Mouse (Mus musculus) liver, embryonic 14.5 days (tissue): ENCODE results near the gene Sgip1.

Experiments used
- CTCF ChIP-seq: IDR thresholded peaks from 2 replicates; pipeline ENCODE4 v1.5.1; 2016; ENCODE audit warnings: antibody characterized with exemption, low read depth, control low read depth
- EP300 ChIP-seq: IDR thresholded peaks from 2 replicates; pipeline ENCODE4 v1.6.1; 2016; ENCODE audit warnings: antibody characterized with exemption, low read depth

DNA sequence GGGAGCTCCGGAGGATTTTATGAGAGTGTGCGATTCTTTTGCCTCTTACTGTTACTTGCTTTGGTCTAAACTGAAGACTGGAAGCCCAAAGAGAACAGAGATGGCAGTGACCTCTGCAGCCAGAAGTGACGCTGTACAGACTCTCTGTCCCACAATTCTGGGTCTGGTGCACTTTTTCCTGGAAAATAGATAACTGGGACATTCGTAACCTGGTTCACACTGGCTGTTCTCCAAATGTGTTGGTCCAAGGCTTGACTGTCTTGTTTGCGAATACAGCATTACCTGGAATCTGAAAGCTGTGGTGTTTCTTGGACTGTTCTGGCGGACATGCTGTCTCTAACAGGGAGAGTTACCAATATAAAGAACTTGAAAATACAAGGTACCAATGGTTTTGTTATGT, 109.4 kb downstream of the Sgip1 start:
- TF ChIP-seq CTCF (no peak), EP300 (no peak)
